Mouse (Mus musculus) adrenal gland (tissue): Measurements from ENCODE around the gene Pawr.
"Not testable (repeated sequence)": the region's sequence is repeated elsewhere in the genome, so short reads cannot be mapped to it uniquely, and the experiment has no call there.

Source experiments
- intact Hi-C: fragments of 180-260 bp; cut with DNase I; formaldehyde crosslinking; loops from one replicate; pipeline ENCODE4 v1.15.1; 2025

The Pawr gene

GRCm38 (mm10) chr10:108311396-108311795 lies 20.5 kb upstream of the Pawr start:
- intact Hi-C loops = no loop called here

GRCm38 (mm10) chr10:108313845-108314244 lies 18.1 kb upstream of the Pawr start:
- intact Hi-C loops = no loop called here

GRCm38 (mm10) chr10:108314396-108314795 lies 17.5 kb upstream of the Pawr start:
- intact Hi-C loops = no loop called here

- intact Hi-C loops = no loop called here
Measured at GRCm38 (mm10) chr10:108315236-108315635, 16.7 kb upstream of the Pawr start.

GRCm38 (mm10) chr10:108328356-108328755 lies 3.6 kb upstream of the Pawr start:
- intact Hi-C loops = no loop called here

- intact Hi-C loops = no loop called here
Measured at GRCm38 (mm10) chr10:108328983-108329382, 2.9 kb upstream of the Pawr start.

GRCm38 (mm10) chr10:108329771-108330170 lies 2.1 kb upstream of the Pawr start:
- intact Hi-C loops = loop anchor here (10.0 kb wide), 1 partner anchor 115 kb away; no protein-coding TSS in a partner anchor

GRCm38 (mm10) chr10:108330964-108331363 lies 957 bp upstream of the Pawr start:
- intact Hi-C loops = loop anchor here (10.0 kb wide), 1 partner anchor 114 kb away; no protein-coding TSS in a partner anchor

GRCm38 (mm10) chr10:108332571-108333541 lies 935 bp downstream of the Pawr start:
- intact Hi-C loops = loop anchor here (10.0 kb wide), 1 partner anchor 112 kb away; no protein-coding TSS in a partner anchor

- intact Hi-C loops = loop anchor here (10.0 kb wide), 1 partner anchor 111 kb away; no protein-coding TSS in a partner anchor
Measured at GRCm38 (mm10) chr10:108333642-108334041, 1.7 kb downstream of the Pawr start.

GRCm38 (mm10) chr10:108334096-108334495 lies 2.2 kb downstream of the Pawr start:
- intact Hi-C loops = loop anchor here (10.0 kb wide), 1 partner anchor 111 kb away; no protein-coding TSS in a partner anchor

GRCm38 (mm10) chr10:108335736-108336292 lies 3.9 kb downstream of the Pawr start:
- intact Hi-C loops = loop anchor here (10.0 kb wide), 1 partner anchor 109 kb away; no protein-coding TSS in a partner anchor

- intact Hi-C loops = loop anchor here (10.0 kb wide), 1 partner anchor 108 kb away; no protein-coding TSS in a partner anchor
Measured at GRCm38 (mm10) chr10:108336581-108336980, 4.7 kb downstream of the Pawr start.

GRCm38 (mm10) chr10:108338055-108338961 lies 6.4 kb downstream of the Pawr start:
- intact Hi-C loops = loop anchor here (10.0 kb wide), 1 partner anchor 106 kb away; no protein-coding TSS in a partner anchor

GRCm38 (mm10) chr10:108339118-108339517 lies 7.2 kb downstream of the Pawr start:
- intact Hi-C loops = loop anchor here (10.0 kb wide), 1 partner anchor 106 kb away; no protein-coding TSS in a partner anchor

- intact Hi-C loops = loop anchor here (10.0 kb wide), 1 partner anchor 105 kb away; no protein-coding TSS in a partner anchor
Measured at GRCm38 (mm10) chr10:108339872-108340271, 8.0 kb downstream of the Pawr start.

- intact Hi-C loops = no loop called here
Measured at GRCm38 (mm10) chr10:108343734-108344133, 11.8 kb downstream of the Pawr start.

GRCm38 (mm10) chr10:108345123-108345522 lies 13.2 kb downstream of the Pawr start:
- intact Hi-C loops = no loop called here

- intact Hi-C loops = not testable (repeated sequence)
Measured at GRCm38 (mm10) chr10:108346301-108346700, 14.4 kb downstream of the Pawr start.
